Mouse (Mus musculus) liver, adult 2 months (tissue): ENCODE measurements around the gene Mark2. TPM values are rescaled to one million over a fixed set of nuclear protein-coding genes. Genes with fewer than 3 reads are reported as not detected.
A peak's percentile ranks its signal among the peaks of the same experiment; 100 is the strongest.

Experiments used
- DNase-seq: peaks from one replicate; pipeline ENCODE4 v3.0.0-alpha.2; 2011; ENCODE audit warnings: low read depth, low spot score; ENCODE audit errors: extremely low read depth
- H3K27ac ChIP-seq: fragments of 200-500 bp; replicated peaks from 2 replicates; pipeline ENCODE4 v1.5.1; 2012; ENCODE audit warnings: low read depth, mild to moderate bottlenecking, control low read depth, inconsistent platforms, low read length; ENCODE audit not compliant: insufficient read depth
- H3K27me3 ChIP-seq: fragments of 200-500 bp; 2 replicates; pipeline ENCODE4 v1.6.1; 2012; ENCODE audit warnings: mild to moderate bottlenecking, moderate library complexity, low read length, inconsistent platforms; ENCODE audit not compliant: control insufficient read depth, insufficient read depth
- H3K36me3 ChIP-seq: fragments of 200-500 bp; 2 replicates; pipeline ENCODE4 v1.6.1; 2012; ENCODE audit warnings: low read length, inconsistent platforms; ENCODE audit not compliant: control insufficient read depth, insufficient read depth
- H3K4me1 ChIP-seq: fragments of 200-500 bp; 2 replicates; pipeline ENCODE4 v1.6.1; 2011; ENCODE audit warnings: low read length; ENCODE audit not compliant: control insufficient read depth, insufficient read depth
- H3K4me3 ChIP-seq: fragments of 200-500 bp; 2 replicates; pipeline ENCODE4 v1.5.1; 2011; ENCODE audit warnings: low read depth, mild to moderate bottlenecking, control low read depth, low read length, moderate library complexity; ENCODE audit not compliant: insufficient read depth
- H3K79me2 ChIP-seq: fragments of 200-500 bp; 2 replicates; pipeline ENCODE4 v1.6.1; 2012; ENCODE audit warnings: inconsistent platforms, mild to moderate bottlenecking, low read length, moderate library complexity; ENCODE audit not compliant: control insufficient read depth, insufficient read depth
- H3K9ac ChIP-seq: fragments of 200-500 bp; 2 replicates; pipeline ENCODE4 v1.6.1; 2012; ENCODE audit warnings: low read depth, mild to moderate bottlenecking, control low read depth, inconsistent platforms, low read length
- CTCF ChIP-seq: fragments of 200-500 bp; IDR thresholded peaks from 2 replicates; pipeline ENCODE4 v1.5.1; 2011; ENCODE audit warnings: low read depth, low read length, control low read depth
- POLR2A ChIP-seq: fragments of 200-500 bp; IDR thresholded peaks from 2 replicates; pipeline ENCODE4 v1.6.1; 2011; ENCODE audit warnings: low read length, control low read depth; ENCODE audit not compliant: insufficient read depth; ENCODE audit errors: extremely low read depth
- WGBS: fragments of 180-500 bp; shearing (Covaris S2); methylation state at CpG from one replicate; pipeline ENCODE4 v1.1.7; 2018; 5-methylcytosine and 5-hydroxymethylcytosine counted together
- polyA plus RNA-seq: library from polyadenylated mRNA; depleted of rRNA; stranded (reverse); fragments of >200 nt; gene quantifications from 2 replicates; pipeline ENCODE4 v1.2.3, GENCODE M21; 2012
- total RNA-seq: library from RNA; depleted of rRNA; stranded (reverse); fragments of >200 nt; gene quantifications from 2 replicates; pipeline ENCODE4 v1.2.3, GENCODE M21; 2014

The Mark2 gene
- total and polyA plus RNA-seq, 2 experiments: 4.6 to 19.8 TPM

DNA sequence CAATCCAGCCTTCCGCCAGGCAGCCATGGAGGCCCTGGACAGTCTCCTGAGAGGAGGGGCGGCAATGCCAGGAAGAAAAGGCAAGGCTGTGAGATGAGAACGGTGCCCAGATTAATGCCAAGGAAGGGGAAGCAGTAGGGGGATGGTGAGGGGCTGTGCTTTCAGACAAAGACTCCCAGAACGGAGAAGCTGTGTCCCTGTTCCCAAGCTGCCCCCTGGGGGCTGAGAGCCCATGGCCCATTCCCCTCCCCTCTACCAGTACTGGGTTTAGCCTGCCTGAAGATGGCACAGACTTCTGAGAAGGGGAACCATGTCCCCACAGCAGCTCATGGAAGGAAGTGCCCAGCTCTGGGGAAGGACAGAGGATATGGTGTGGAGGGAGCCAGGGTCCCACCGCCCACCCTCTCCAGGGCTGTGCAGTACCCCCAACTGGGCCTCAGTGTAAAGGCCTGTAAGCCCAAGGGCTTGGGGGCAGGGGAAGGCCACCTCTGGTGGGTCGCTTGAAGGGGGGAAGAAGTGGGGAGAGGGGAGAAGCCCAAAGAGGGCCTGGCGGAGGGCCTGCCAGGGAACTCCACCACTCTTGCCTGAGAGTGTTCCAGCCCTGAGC lies 65.5 kb downstream of the Mark2 start:
- Histone ChIP-seq H3K4me3 (no peak overlapping the region), H3K9ac (no peak overlapping the region), H3K27ac (no peak overlapping the region), H3K27me3 (no peaks in the 10 kb centered on the region), H3K79me2 (no peaks in the 10 kb centered on the region), H3K36me3 (peaks cover 2% of the 10 kb centered on the region; the same call in 1 of the 2 replicates), H3K4me1 (no peaks in the 10 kb centered on the region)
- 94% methylated on average over 7 of the region's 7 CpGs for WGBS
- TF ChIP-seq POLR2A (no peak), CTCF (no peak)
- DNase-seq: no peak

DNA sequence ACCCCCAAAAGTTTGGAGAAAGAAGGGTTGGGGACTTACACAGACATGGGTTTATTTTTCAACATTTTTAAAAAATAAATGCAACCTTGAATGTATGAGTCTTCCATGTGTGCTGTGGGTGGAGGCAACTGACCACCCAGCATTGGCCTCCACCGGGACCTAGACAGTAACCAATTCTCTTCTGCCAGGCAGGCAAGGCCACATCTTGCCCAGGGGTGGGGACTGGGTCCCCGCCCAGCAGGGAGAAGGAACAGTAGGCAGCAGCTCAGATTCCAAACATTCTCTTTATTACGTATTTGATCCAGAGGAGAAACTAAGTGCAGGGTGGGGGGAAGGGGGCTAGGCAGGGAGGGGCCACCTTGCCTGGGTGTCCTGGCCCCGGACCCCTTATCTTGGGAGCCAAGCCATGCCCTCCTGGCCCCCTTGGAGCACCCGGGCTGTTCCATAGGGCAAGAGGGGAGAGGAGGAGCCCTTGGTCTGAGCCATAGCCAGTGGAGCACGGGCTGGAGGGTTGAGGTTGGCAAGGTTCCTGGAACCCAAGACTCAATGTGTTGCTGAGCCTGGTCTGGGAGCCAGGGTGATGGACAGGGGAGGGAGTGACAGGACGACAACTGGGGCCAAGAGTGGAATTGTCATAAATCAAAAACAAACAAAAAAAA lies 66.4 kb downstream of the Mark2 start:
- no peak for DNase-seq
- no peaks in the 10 kb centered on the region for H3K4me1 ChIP-seq
- H3K27me3 ChIP-seq: no peaks in the 10 kb centered on the region
- no peak overlapping the region for H3K9ac ChIP-seq
- TF ChIP-seq POLR2A (no peak), CTCF (no peak)
- H3K36me3 ChIP-seq: peaks cover 2% of the 10 kb centered on the region; the same call in 1 of the 2 replicates
- H3K27ac ChIP-seq: no peak overlapping the region
- H3K79me2 ChIP-seq: no peaks in the 10 kb centered on the region
- WGBS: 71% methylated on average over 7 of the region's 7 CpGs
- H3K4me3 ChIP-seq: no peak overlapping the region

DNA sequence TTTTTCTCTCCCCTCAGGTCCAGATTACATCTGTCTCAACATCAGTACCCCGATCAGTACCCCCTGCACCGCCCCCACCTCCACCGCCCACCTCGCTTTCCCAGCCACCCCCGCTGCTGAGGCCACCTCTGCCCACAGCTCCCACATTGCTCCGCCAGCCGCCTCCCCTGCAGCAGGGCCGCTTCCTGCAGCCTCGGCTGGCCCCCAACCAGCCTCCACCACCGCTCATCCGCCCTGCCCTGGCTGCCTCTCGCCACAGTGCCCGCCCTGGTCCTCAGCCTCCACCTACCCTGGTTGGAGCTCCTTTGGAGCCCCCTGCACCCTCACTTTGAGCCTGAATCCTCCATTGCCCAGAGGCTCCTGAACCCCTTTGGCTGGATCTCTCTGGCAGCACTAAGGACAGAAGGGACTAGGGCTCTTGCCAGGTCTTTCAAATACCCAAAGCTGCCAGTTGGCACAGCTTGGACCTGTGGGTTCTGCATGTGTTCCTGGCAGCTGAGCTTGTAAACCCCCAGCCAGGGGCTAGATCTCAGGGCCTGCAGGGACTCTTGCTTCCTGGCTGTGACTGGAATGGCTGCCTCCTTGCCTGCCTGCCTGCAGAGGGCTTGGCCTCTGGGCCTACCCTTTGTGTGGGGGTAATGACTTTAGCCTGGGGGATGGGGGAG lies 67.2 kb downstream of the Mark2 start:
- no peak overlapping the region for H3K4me3 ChIP-seq
- TF ChIP-seq CTCF (no peak), POLR2A (no peak)
- no peak overlapping the region for H3K27ac ChIP-seq
- H3K27me3 ChIP-seq: no peaks in the 10 kb centered on the region
- H3K36me3 ChIP-seq: peaks cover 2% of the 10 kb centered on the region; the same call in 1 of the 2 replicates
- no peaks in the 10 kb centered on the region for H3K79me2 ChIP-seq
- DNase-seq: no peak
- no peak overlapping the region for H3K9ac ChIP-seq
- H3K4me1 ChIP-seq: no peaks in the 10 kb centered on the region
- WGBS: 94% methylated on average over 13 of the region's 13 CpGs

DNA sequence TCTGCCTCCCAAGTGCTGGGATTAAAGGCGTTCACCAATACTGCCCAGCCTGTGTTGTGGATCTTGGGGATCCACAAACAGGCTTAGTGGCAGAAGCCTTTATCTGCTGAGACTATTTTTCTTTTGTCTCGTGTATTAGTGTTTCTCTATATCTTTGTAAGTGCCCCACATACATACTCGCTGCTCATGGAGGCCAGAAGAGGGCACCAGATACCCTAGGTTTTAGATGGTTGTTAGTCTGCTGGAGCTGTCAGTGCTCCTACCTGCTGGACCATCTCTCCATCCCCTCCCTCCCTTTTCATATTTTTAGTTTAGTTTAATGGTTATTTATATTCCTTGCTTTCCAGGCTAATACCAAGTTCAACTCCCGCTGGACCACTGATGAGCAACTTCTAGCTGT lies 68.2 kb downstream of the Mark2 start:
- H3K4me1 ChIP-seq: no peaks in the 10 kb centered on the region
- H3K36me3 ChIP-seq: peaks cover 2% of the 10 kb centered on the region; the same call in 1 of the 2 replicates
- H3K27me3 ChIP-seq: peaks cover 2% of the 10 kb centered on the region; the same call in 1 of the 2 replicates
- H3K79me2 ChIP-seq: no peaks in the 10 kb centered on the region
- no peak overlapping the region for H3K9ac ChIP-seq
- H3K27ac ChIP-seq: no peak overlapping the region
- H3K4me3 ChIP-seq: no peak overlapping the region
- peak; percentile 23 for DNase-seq
- TF ChIP-seq POLR2A (no peak), CTCF (peak; percentile 21; the same call in 1 of the 2 replicates)
- 88% methylated on average over 4 of the region's 4 CpGs for WGBS

DNA sequence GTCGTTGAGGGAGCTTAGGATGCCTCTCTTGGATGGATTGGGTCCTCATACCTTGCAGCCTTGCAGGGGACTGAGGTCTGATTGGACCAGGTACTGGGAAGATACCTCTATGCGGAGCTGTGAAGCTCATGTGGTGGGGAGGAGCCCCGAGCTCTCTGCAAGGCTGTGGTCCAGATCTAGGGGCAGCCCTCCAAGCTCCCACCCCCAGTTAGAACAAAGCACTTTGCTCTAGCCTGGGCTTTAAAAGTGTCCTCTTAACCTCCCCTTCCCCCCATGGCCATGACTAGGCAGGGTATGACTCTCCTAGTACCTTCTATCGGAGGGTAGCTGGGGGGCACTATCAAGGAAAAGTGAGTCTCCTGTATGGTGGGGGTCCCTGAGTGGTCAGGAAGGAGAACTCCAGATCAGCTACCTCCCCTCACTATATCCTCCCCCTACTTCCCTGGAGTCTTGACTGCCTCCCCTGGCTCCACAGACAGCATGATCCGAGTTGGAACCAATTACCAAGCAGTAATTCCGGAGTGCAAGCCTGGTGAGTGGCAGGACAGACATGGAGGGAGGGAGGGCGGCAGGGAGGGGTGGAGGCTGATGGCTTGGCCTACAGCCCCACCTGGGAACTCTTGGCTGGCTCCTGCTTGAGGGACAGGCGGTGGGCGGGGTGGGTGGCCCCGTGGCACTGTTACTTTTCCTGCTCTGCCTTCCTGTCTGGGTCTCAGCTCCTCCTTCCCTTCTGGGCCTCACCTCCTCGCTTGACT lies 72.2 kb downstream of the Mark2 start:
- DNase-seq: no peak
- H3K4me1 ChIP-seq: peaks cover 4% of the 10 kb centered on the region; the same call in 1 of the 2 replicates
- TF ChIP-seq POLR2A (no peak), CTCF (no peak)
- no peak overlapping the region; the same call in 1 of the 2 replicates for H3K4me3 ChIP-seq
- H3K27ac ChIP-seq: no peak overlapping the region
- no peaks in the 10 kb centered on the region for H3K36me3 ChIP-seq
- no peak overlapping the region for H3K9ac ChIP-seq
- no peaks in the 10 kb centered on the region for H3K79me2 ChIP-seq
- H3K27me3 ChIP-seq: peaks cover 4% of the 10 kb centered on the region; the same call in 1 of the 2 replicates
- WGBS: 58% methylated on average over 11 of the region's 11 CpGs
